Mouse (Mus musculus) liver, embryonic 14.5 days (tissue): ENCODE measurements around the gene Wdr53. TPM values are rescaled to one million over a fixed set of nuclear protein-coding genes. Genes with fewer than 3 reads are reported as not detected.
A peak's percentile ranks its signal among the peaks of the same experiment; 100 is the strongest.

Experiments
- ATAC-seq: fragments of 200-750 bp; cut with Nextera tagmentation; 2 replicates; pipeline ENCODE4 v1.8.0; 2017; ENCODE audit warnings: moderate number of reproducible peaks, mild to moderate bottlenecking, moderate library complexity; ENCODE audit not compliant: insufficient read depth
- DNase-seq, 3 experiments: peaks; one replicate each; pipeline ENCODE4 v3.0.0-alpha.2; 2012 to 2013; ENCODE audit warnings: low read depth in 3 of 3, low spot score in 3 of 3
- H3K27ac ChIP-seq: fragments of 300-500 bp; sonication (generic); 2 replicates; pipeline ENCODE4 v1.5.1; 2014; ENCODE audit warnings: moderate library complexity, mild to moderate bottlenecking, control low read depth, inconsistent platforms
- H3K27me3 ChIP-seq: fragments of 300-500 bp; sonication (generic); 2 replicates; pipeline ENCODE4 v1.6.1; 2014; ENCODE audit warnings: mild to moderate bottlenecking, low read length, moderate library complexity; ENCODE audit not compliant: control insufficient read depth, insufficient read depth
- H3K36me3 ChIP-seq: fragments of 300-500 bp; sonication (generic); replicated peaks from 2 replicates; pipeline ENCODE4 v1.6.1; 2014; ENCODE audit warnings: low read depth; ENCODE audit not compliant: control insufficient read depth, insufficient read depth
- H3K4me1 ChIP-seq, 2 experiments: fragments of 200-500 bp in 1 of 2; fragments of 300-500 bp in 1 of 2; sonication (generic) in 1 of 2; replicated peaks; 2 replicates each; pipeline ENCODE4 v1.6.1; 2012 to 2014; ENCODE audit warnings: antibody characterized with exemption in 1 of 2, inconsistent platforms in 1 of 2, low read length in 1 of 2; ENCODE audit not compliant: control insufficient read depth in 2 of 2, insufficient read depth in 2 of 2
- H3K4me2 ChIP-seq: fragments of 300-500 bp; sonication (generic); 2 replicates; pipeline ENCODE4 v1.6.1; 2014; ENCODE audit warnings: low read depth, mild to moderate bottlenecking, control low read depth, moderate library complexity
- H3K4me3 ChIP-seq, 2 experiments: fragments of 200-500 bp in 1 of 2; fragments of 300-500 bp in 1 of 2; sonication (generic) in 1 of 2; 2 replicates each; pipeline ENCODE4 v1.5.1; 2012 to 2014; ENCODE audit warnings: low read depth in 2 of 2, low read length in 2 of 2, mild to moderate bottlenecking in 2 of 2, control low read depth in 1 of 2, inconsistent platforms in 1 of 2, moderate library complexity in 1 of 2; ENCODE audit not compliant: insufficient read depth in 1 of 2
- H3K9ac ChIP-seq: fragments of 300-500 bp; sonication (generic); replicated peaks from 2 replicates; pipeline ENCODE4 v1.6.1; 2014; ENCODE audit warnings: mild to moderate bottlenecking, control low read depth, moderate library complexity
- H3K9me3 ChIP-seq: fragments of 300-500 bp; sonication (generic); 2 replicates; pipeline ENCODE4 v1.6.1; 2016; ENCODE audit warnings: low read length, mixed read lengths; ENCODE audit not compliant: control insufficient read depth
- CTCF ChIP-seq: IDR thresholded peaks from 2 replicates; pipeline ENCODE4 v1.5.1; 2016; ENCODE audit warnings: antibody characterized with exemption, low read depth, control low read depth
- EP300 ChIP-seq: IDR thresholded peaks from 2 replicates; pipeline ENCODE4 v1.6.1; 2016; ENCODE audit warnings: antibody characterized with exemption, low read depth
- WGBS: fragments of 180-500 bp; shearing (Covaris S2); extraction: QIAGEN DNeasy Blood & Tissue Kit; methylation state at CpG from one replicate; pipeline ENCODE4 v1.1.7; 2014; ENCODE audit not compliant: insufficient replicate concordance; 5-methylcytosine and 5-hydroxymethylcytosine counted together
- polyA plus RNA-seq, 2 experiments: library from polyadenylated mRNA; depleted of rRNA in 1 of 2; stranded (reverse) in 1 of 2; unstranded in 1 of 2; fragments of >200 nt; fragmentation: Nextera tagmentation in 1 of 2; extraction: Ambion mirVana in 1 of 2; gene quantifications; 2 replicates each; pipeline versions ENCODE4 v1.2.1 to v1.2.3; 2012 to 2014

Wdr53 gene
- polyA plus RNA-seq, 2 experiments, result 7.9 to 11.2 TPM

DNA sequence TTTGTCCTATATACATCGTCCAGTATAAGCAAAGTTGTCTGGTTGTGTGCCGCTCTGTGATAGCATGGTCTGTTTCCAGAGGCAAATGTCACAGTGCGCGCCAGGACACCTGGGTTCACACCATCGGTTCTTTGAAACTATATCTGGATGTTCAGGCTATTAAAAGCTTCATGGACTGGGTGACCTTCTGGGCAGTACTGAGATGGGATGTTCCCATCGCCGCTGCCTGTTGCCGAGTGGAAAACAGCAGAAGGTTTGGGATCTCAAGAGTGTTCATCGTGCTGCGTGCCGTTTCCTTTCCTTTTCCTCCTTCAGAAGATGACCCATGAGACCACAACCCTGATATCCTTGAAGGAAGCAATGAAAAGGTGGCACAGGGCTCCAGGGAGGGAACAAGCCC, 24.3 kb downstream of the Wdr53 start, which contains the start of gene Smco1:
Gene Smco1, plus strand, starts transcription at position 178 of the 400 bp plus-strand sequence.
- ATAC-seq, result no peak
- Histone ChIP-seq H3K4me2 (no peak within 1 kb of the TSS), H3K4me1 (no peaks in the 10 kb centered on the region), H3K9me3 (no peaks in the 10 kb centered on the region), H3K36me3 (no peaks in the 10 kb centered on the region), H3K4me3 (no peak within 1 kb of the TSS), H3K27ac (no peak within 1 kb of the TSS), H3K9ac (no peak within 1 kb of the TSS), H3K27me3 (no peaks in the 10 kb centered on the region)
- no peak for TF ChIP-seq EP300
- no peak for DNase-seq
- 74% methylated on average over 11 of the region's 11 CpGs for WGBS

DNA sequence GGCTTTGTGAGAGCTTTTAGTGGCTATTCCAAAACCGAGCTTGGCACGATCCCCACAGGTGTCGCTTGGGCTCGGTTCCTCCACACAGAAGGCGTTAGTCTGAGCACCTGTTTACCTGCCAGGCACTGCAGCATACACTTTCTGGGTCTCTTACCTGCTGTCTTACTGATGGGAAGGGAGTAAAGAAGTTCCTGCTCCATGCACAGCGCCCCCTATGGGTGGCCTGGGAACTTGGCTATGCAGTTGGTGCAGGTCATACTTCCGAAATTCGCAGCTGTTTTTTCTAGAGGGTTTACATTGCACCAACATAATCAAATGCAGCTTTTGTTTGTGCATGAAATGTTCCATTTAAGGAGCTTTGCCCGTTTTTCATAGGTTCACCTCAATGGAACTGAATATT, 26.3 kb downstream of the Wdr53 start:
- Histone ChIP-seq H3K36me3 (no peaks in the 10 kb centered on the region), H3K27ac (no peak overlapping the region), H3K4me1 (peaks cover 5% of the 10 kb centered on the region in 2 experiments), H3K27me3 (no peaks in the 10 kb centered on the region), H3K4me2 (no peak overlapping the region), H3K9ac (no peak overlapping the region), H3K4me3 (no peak overlapping the region), H3K9me3 (no peaks in the 10 kb centered on the region)
- DNase-seq (no peak), ATAC-seq (no peak)
- TF ChIP-seq CTCF, result peak; percentile 85
- no peak for TF ChIP-seq EP300
- WGBS, result 53% methylated on average over 9 of the region's 9 CpGs

DNA sequence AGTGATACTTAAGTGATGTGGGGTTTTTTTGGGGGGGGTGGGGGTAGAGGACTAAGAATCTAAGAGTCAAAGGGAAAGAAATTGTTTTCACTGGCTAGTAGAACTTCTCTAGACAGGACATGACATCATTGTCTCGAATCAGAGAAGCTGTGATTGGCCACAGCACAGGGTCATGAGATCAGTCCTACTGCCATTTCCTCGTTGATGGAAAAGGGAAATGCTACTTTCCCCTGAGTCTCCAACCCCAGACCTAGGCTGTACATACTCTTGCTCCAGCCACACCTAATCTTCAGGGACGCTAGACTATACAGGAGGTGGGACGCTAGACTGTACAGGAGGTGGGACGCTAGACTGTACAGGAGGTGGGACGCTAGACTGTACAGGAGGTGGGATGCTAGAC, 28.0 kb downstream of the Wdr53 start:
- peaks cover 5 to 15% of the 10 kb centered on the region in 2 experiments for H3K4me1 ChIP-seq
- TF ChIP-seq CTCF (no peak), EP300 (no peak)
- H3K4me2 ChIP-seq, result no peak overlapping the region
- H3K27ac ChIP-seq, result no peak overlapping the region
- ATAC-seq, result no peak
- no peaks in the 10 kb centered on the region for H3K27me3 ChIP-seq
- H3K9me3 ChIP-seq, result no peaks in the 10 kb centered on the region
- H3K9ac ChIP-seq, result no peak overlapping the region
- H3K4me3 ChIP-seq, result no peak overlapping the region
- WGBS, result 69% methylated on average over 6 of the region's 6 CpGs
- no peak for DNase-seq
- H3K36me3 ChIP-seq, result peaks cover 4% of the 10 kb centered on the region

DNA sequence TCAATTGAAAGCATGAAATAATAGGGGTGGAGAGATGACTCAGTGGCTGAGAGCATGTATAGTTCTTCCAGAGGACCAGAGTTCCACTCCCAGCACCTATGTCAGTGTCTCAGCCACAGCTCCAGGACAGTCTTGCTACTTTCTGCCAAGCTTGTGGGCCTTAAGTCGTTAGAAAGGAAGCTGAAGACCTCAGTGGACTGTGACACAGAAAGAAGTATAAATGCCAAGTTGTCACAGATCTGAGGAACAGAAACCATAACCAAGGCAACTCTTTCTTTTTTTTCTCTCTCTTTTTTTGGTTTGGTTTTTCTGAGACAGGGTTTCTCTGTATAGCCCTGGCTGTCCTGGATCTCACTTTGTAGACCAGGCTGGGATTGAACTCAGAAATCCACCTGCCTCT, 28.8 kb downstream of the Wdr53 start:
- no peak overlapping the region for H3K9ac ChIP-seq
- H3K9me3 ChIP-seq, result no peaks in the 10 kb centered on the region
- peaks cover 11% of the 10 kb centered on the region for H3K36me3 ChIP-seq
- no peak for ATAC-seq
- H3K4me2 ChIP-seq, result no peak overlapping the region
- no peak overlapping the region for H3K4me3 ChIP-seq
- peaks cover 5 to 15% of the 10 kb centered on the region in 2 experiments for H3K4me1 ChIP-seq
- DNase-seq, result no peak
- 45% methylated on average over 1 of the region's 1 CpGs for WGBS
- no peaks in the 10 kb centered on the region for H3K27me3 ChIP-seq
- TF ChIP-seq EP300 (no peak), CTCF (no peak)
- H3K27ac ChIP-seq, result no peak overlapping the region

DNA sequence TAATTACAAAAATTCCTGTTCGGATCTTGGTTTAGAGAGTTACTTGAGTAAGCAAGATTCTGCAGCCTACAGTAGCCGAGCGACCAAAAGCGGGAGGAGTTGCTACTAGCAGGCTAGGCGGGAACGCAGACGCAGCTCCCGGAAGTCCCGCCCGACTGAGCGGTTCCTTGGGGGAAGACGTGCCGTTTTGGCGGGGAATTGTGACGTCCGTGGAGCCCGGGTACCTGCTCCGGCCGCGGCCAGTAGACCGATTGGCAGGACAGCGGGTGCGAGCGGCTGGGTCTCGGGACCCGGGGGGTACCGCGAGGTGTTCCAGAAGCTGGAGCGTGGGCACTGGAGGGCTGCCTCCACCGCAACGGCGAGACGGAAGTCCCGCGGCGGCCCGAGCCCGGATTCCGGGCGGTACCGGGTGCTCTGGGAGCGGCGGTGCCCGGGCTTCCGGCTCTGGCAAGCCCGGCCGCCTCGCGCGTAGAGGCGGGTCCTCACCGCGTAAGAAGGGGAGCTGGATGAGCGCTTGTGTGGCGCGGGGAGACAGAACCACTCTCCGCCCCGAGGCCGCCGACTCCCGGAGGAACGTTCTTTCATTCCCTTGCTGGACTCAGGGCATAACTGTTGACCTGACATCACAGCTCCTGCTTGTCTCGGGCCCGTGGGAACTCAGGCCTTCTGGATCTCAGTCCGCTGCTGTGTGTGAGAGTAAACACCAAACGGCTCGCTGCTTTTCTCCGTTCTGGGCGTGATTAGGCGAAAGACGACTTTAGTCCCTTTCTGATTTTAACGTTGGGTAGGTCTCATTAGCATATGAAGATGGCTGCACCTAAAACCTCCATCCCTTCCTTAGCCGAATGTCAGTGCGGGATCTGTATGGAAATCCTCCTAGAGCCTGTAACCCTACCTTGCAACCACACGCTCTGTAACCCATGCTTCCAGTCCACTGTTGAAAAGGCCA, 30.6 kb downstream of the Wdr53 start, which contains the start of gene Rnf168:
Gene Rnf168, plus strand, starts transcription at position 152 of the 949 bp plus-strand sequence.
- Histone ChIP-seq H3K9me3 (no peaks in the 10 kb centered on the region), H3K4me1 (peaks cover 9 to 15% of the 10 kb centered on the region in 2 experiments), H3K9ac (peak within 1 kb of the TSS; percentile 97), H3K27me3 (no peaks in the 10 kb centered on the region), H3K36me3 (peaks cover 13% of the 10 kb centered on the region), H3K4me2 (peak within 1 kb of the TSS; percentile 91), H3K27ac (peak within 1 kb of the TSS; percentile 94), H3K4me3 (peak within 1 kb of the TSS; percentile 97 to 98)
- ATAC-seq (peak; percentile 94), DNase-seq (peak; percentile 84 to 89 (median 86))
- TF ChIP-seq CTCF, result no peak
- peak; percentile 23; the same call in 1 of the 2 replicates for TF ChIP-seq EP300
- under 1% methylated on average over 75 of the region's 75 CpGs for WGBS
